ENCODE assay signal across 9 mouse cellular contexts in genomic region chr10:23403351-23403938, GRCm38 (mm10). TPM values are rescaled to one million over a fixed set of nuclear protein-coding genes. Genes with fewer than 3 reads are reported as not detected.
A peak's percentile ranks its signal among the peaks of the same experiment; 100 is the strongest.
DNase-seq lines count a peak whose midpoint lies in the region; ATAC-seq and TF ChIP-seq lines count a peak whose summit lies in the region.
"Had no signal": no experiment of that assay in that cellular context is flagged by ENCODE, and none has a peak within 500 bp of the region (broad histone marks: within the 10 kb centered on the region; RNA-seq: fewer than 3 reads in every experiment).

No protein-coding gene starts in this region.

- intact Hi-C loops in heart, postnatal 25 days (cut with DNase I): loop anchor here (1.0 kb wide), 1 partner anchor 287 kb away; no protein-coding TSS in a partner anchor

- 46% methylated on average over 4 of the region's 4 CpGs for WGBS in heart, postnatal 0 days
- WGBS in neural tube, embryonic 12.5 days: 54% methylated on average over 4 of the region's 4 CpGs
- WGBS in neural tube, embryonic 15.5 days: 51% methylated on average over 4 of the region's 4 CpGs
- 33% methylated on average over 4 of the region's 4 CpGs for whole genome bisulfite sequencing in forebrain, postnatal 0 days

- no peaks in the 10 kb centered on the region for H3K27me3 ChIP-seq in heart, postnatal 0 days (ENCODE audit: control insufficient read depth, insufficient read depth, low read length)
- no peaks in the 10 kb centered on the region for H3K27me3 ChIP-seq in neural tube, embryonic 12.5 days (replicated peaks)
- no peaks in the 10 kb centered on the region for H3K27me3 ChIP-seq in neural tube, embryonic 15.5 days (replicated peaks)
- H3K27me3 ChIP-seq in forebrain, postnatal 0 days (ENCODE audit: insufficient read depth, low read length): no peaks in the 10 kb centered on the region
- H3K27me3 ChIP-seq: stomach, embryonic 15.5 days had no signal

- no peak for DNase-seq in heart, postnatal 0 days (ENCODE audit: low spot score)
- DNase-seq in heart, postnatal 25 days (ENCODE audit: low spot score): no peak
- DNase-seq in forebrain, postnatal 0 days: no peak
- peak; percentile 29 for DNase-seq in retina, embryonic 14.5 days (ENCODE audit: low spot score)
- no peak for DNase-seq in urinary bladder, adult 2 months (ENCODE audit: low spot score)
- DNase-seq in urinary bladder, postnatal 36 days (ENCODE audit: low spot score in 2 of 2): no peak

- H3K4me3 ChIP-seq in heart, postnatal 0 days (ENCODE audit: low read depth, low read length): no peak overlapping the region
- H3K4me3 ChIP-seq in neural tube, embryonic 12.5 days: no peak overlapping the region
- no peak overlapping the region for H3K4me3 ChIP-seq in neural tube, embryonic 15.5 days (replicated peaks)
- no peak overlapping the region for H3K4me3 ChIP-seq in forebrain, postnatal 0 days (ENCODE audit: low read depth, low read length)
- H3K4me3 ChIP-seq: stomach, embryonic 15.5 days had no signal

- no peaks in the 10 kb centered on the region; the same call in 1 of the 2 replicates for H3K9me3 ChIP-seq in heart, postnatal 0 days (replicated peaks; ENCODE audit: control insufficient read depth, low read length)
- no peaks in the 10 kb centered on the region for H3K9me3 ChIP-seq in neural tube, embryonic 12.5 days
- peaks cover 4% of the 10 kb centered on the region; the same call in 1 of the 2 replicates for H3K9me3 ChIP-seq in neural tube, embryonic 15.5 days (replicated peaks)
- H3K9me3 ChIP-seq in forebrain, postnatal 0 days (ENCODE audit: low read length): no peaks in the 10 kb centered on the region; the same call in 1 of the 2 replicates
- H3K9me3 ChIP-seq: stomach, embryonic 15.5 days had no signal

- H3K36me3 ChIP-seq in heart, postnatal 0 days (replicated peaks; ENCODE audit: control insufficient read depth, insufficient read depth, low read length): no peaks in the 10 kb centered on the region
- no peaks in the 10 kb centered on the region for H3K36me3 ChIP-seq in neural tube, embryonic 12.5 days
- no peaks in the 10 kb centered on the region for H3K36me3 ChIP-seq in neural tube, embryonic 15.5 days
- H3K36me3 ChIP-seq in forebrain, postnatal 0 days (ENCODE audit: insufficient read depth): no peaks in the 10 kb centered on the region
- H3K36me3 ChIP-seq: stomach, embryonic 15.5 days had no signal

- H3K27ac ChIP-seq in heart, postnatal 0 days (ENCODE audit: low read depth): no peak overlapping the region
- H3K27ac ChIP-seq in neural tube, embryonic 12.5 days: no peak overlapping the region
- H3K27ac ChIP-seq in neural tube, embryonic 15.5 days (replicated peaks): no peak overlapping the region
- H3K27ac ChIP-seq in forebrain, postnatal 0 days (ENCODE audit: low read depth, low read length): no peak overlapping the region
- H3K27ac ChIP-seq: stomach, embryonic 15.5 days had no signal

- no peak overlapping the region for H3K4me2 ChIP-seq in heart, postnatal 0 days (ENCODE audit: low read depth, low read length)
- no peak overlapping the region for H3K4me2 ChIP-seq in neural tube, embryonic 12.5 days (replicated peaks)
- H3K4me2 ChIP-seq in neural tube, embryonic 15.5 days: no peak overlapping the region
- no peak overlapping the region for H3K4me2 ChIP-seq in forebrain, postnatal 0 days (ENCODE audit: low read depth)
- H3K4me2 ChIP-seq: stomach, embryonic 15.5 days had no signal

- no peak overlapping the region for H3K9ac ChIP-seq in heart, postnatal 0 days (replicated peaks; ENCODE audit: low read depth, low read length)
- no peak overlapping the region for H3K9ac ChIP-seq in neural tube, embryonic 12.5 days
- no peak overlapping the region for H3K9ac ChIP-seq in neural tube, embryonic 15.5 days (replicated peaks)
- no peak overlapping the region for H3K9ac ChIP-seq in forebrain, postnatal 0 days
- H3K9ac ChIP-seq: stomach, embryonic 15.5 days had no signal

- no peak for ATAC-seq in heart, postnatal 0 days (ENCODE audit: insufficient read depth, low read depth)
- ATAC-seq in neural tube, embryonic 12.5 days (ENCODE audit: low FRiP score, low read depth): peak; percentile 65; the same call in 1 of the 2 replicates
- no peak for ATAC-seq in neural tube, embryonic 15.5 days (ENCODE audit: low FRiP score)
- ATAC-seq in forebrain, postnatal 0 days: no peak

- no peak for TF ChIP-seq EP300 in heart, postnatal 0 days (IDR thresholded peaks at IDR 0.05; ENCODE audit: low read depth)

- peak; percentile 39 for TF ChIP-seq CTCF in heart, postnatal 0 days (IDR thresholded peaks at IDR 0.05; ENCODE audit: low read depth)
- peak; percentile 41; the same call in 1 of the 2 replicates for TF ChIP-seq CTCF in forebrain, postnatal 0 days (IDR thresholded peaks at IDR 0.05; ENCODE audit: low read depth)

- no peaks in the 10 kb centered on the region for H3K4me1 ChIP-seq in heart, postnatal 0 days (ENCODE audit: control insufficient read depth, insufficient read depth)
- H3K4me1 ChIP-seq in neural tube, embryonic 12.5 days: no peaks in the 10 kb centered on the region
- no peaks in the 10 kb centered on the region for H3K4me1 ChIP-seq in neural tube, embryonic 15.5 days
- H3K4me1 ChIP-seq in forebrain, postnatal 0 days (ENCODE audit: insufficient read depth): no peaks in the 10 kb centered on the region
- H3K4me1 ChIP-seq: stomach, embryonic 15.5 days had no signal

RNA-seq across cellular contexts. Expression of gene Eya4, which starts 52.9 kb away (rescaled TPM):
- 0.54 and 0.57 TPM in 2 replicates for total RNA-seq in heart, postnatal 0 days (2014; rRNA removed; ENCODE audit: low replicate concordance)
- polyA plus RNA-seq in heart, postnatal 0 days (2015; fragmentation: Nextera tagmentation; extraction: Ambion mirVana): 0.19 and 0.21 TPM in 2 replicates
- under 1 TPM; 0.34 TPM for total RNA-seq in heart, postnatal 25 days (2021)
- 3.1 and 3.2 TPM in 2 replicates for polyA plus RNA-seq in neural tube, embryonic 12.5 days (2016; fragmentation: Nextera tagmentation; extraction: Ambion mirVana)
- 0.77 and 2.0 TPM in 2 replicates for polyA plus RNA-seq in neural tube, embryonic 15.5 days (2015; fragmentation: Nextera tagmentation; extraction: Ambion mirVana)
- 0.95 and 1.3 TPM in 2 replicates for total RNA-seq in forebrain, postnatal 0 days (2014; rRNA removed)
- polyA plus RNA-seq in forebrain, postnatal 0 days (2015; fragmentation: Nextera tagmentation; extraction: Ambion mirVana): 0.48 TPM in 2 replicates
- 6.1 and 6.5 TPM in 2 replicates for polyA plus RNA-seq in urinary bladder, adult 2 months (2012; rRNA removed)
